In genomic region chr4:133212562-133213267, GRCm38 (mm10) we compare ENCODE assay signal across 1 mouse cellular context.
TF ChIP-seq lines count a peak whose summit lies in the region.

No protein-coding gene starts in this region.

TF ChIP-seq in CH12.LX, 34 proteins besides CTCF, POLR2A, EP300 and RAD21 (continued from another document):
- no peak for TF ChIP-seq IRF4 (IDR thresholded peaks at IDR 0.05; ENCODE audit: low read depth, low read length)
- peak; percentile 30 for TF ChIP-seq SIN3A (IDR thresholded peaks at IDR 0.05; ENCODE audit: low read length)
- TF ChIP-seq MYC (IDR thresholded peaks at IDR 0.05; ENCODE audit: low read depth, low read length) = no peak
